Mouse (Mus musculus): ENCODE results near the gene Casp3.

GRCm38 (mm10) chr8:46627881-46628280, 10.8 kb downstream of the Casp3 start:
- TF ChIP-seq CTCF (IDR thresholded peaks at IDR 0.05; ENCODE audit: low read depth) = no peak
- no peak for TF ChIP-seq EP300 (IDR thresholded peaks at IDR 0.05; ENCODE audit: low read depth)
